Mouse (Mus musculus) lung, adult 2 months (tissue): ENCODE data around the gene Pdrg1.

ENCODE experiments used
- CTCF ChIP-seq: fragments of 200-500 bp; IDR thresholded peaks from 2 replicates; pipeline ENCODE4 v1.5.1; 2011; ENCODE audit warnings: mild to moderate bottlenecking, low read length, control low read depth; ENCODE audit not compliant: insufficient read depth
- POLR2A ChIP-seq: fragments of 200-500 bp; IDR thresholded peaks from 2 replicates; pipeline ENCODE4 v1.6.1; 2011; ENCODE audit warnings: low read depth, mild to moderate bottlenecking, control low read depth, low read length, borderline replicate concordance; ENCODE audit errors: extremely low read depth

- TF ChIP-seq POLR2A (no peak), CTCF (no peak)
Observed at GRCm38 (mm10) chr2:153032973-153033372, 17.7 kb upstream of the Pdrg1 start.
